Mouse (Mus musculus): ENCODE results near the gene Thsd4.

Thsd4 gene

DNA sequence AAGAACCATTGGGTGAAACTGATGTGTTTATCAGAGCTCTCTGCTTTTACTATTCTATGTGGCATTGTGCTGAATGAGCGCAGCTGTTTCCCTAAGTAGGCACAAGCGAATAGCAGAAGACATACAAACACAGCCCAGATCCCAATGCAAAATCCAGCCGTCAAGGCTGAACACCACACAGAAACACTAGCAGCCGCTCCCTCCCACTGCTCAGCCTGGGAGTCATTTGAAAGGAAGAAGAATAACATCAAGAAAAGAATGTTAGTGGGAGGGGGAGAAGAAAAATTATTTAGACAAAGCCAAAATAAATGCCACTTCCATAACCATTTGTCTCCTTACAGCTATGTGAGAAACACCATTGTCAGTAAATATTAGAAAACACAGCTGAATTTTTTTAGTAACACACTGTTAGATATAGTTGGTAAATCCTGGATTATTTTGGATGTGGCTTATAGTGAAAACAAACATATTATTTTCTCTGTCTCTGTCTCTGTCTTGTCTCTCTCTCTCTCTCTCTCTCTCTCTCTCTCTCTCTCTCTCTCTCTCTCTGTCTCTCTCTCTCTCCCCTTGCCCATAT is 148.6 kb downstream of the Thsd4 start:
- DNase-seq = no peak

DNA sequence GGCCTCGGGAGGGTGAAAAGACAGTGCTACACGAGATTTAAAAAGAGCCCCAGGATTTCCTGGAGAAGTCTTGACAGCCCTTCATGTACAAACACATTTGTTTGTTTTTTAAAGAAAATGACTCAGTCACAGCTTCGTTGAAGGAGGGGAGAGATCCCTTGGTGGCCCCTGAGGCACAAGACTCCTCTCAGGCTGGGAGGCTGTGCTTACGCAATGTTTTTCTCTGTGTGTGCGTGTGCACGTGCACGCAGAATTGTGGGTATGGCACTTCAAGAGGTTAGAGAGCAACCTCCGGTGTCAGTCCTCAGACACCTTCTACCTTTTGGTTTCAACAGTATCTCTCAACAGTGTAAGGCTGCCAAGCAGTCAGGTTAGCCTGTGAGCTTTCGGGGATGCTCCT is 153.3 kb downstream of the Thsd4 start:
- DNase-seq = no peak

DNA sequence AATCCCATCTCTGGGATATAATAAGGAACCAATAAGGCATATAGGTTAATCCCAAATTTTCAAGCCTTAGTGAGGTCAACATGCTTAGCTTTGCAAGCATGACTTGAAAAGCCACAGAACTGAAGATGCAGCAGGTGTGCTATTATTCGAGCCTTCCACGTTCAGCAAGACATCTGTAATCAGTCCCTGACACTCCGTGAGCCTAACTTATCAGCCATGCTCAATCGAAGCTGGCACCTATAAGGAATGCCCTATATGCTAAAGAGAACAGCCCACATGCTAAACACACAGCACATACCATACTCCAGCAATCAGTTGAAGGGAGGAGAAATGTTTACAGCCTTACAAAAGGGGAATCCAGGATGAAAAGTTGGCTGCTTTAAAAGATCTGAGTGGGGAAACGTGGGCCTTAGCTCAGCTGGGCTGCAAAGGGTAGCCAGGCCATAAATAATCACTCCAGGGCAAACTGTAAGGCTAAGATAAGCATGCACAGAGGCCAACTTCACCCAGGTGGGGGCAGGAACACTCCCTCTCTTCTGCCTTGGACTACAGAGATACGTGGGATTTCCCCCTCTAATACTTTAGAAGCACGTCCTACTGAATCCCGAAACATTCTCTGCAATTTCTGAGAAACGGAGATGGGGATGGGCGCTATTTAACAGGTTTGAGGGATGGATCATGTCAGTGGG is 154.1 kb downstream of the Thsd4 start:
- no peak for DNase-seq

DNA sequence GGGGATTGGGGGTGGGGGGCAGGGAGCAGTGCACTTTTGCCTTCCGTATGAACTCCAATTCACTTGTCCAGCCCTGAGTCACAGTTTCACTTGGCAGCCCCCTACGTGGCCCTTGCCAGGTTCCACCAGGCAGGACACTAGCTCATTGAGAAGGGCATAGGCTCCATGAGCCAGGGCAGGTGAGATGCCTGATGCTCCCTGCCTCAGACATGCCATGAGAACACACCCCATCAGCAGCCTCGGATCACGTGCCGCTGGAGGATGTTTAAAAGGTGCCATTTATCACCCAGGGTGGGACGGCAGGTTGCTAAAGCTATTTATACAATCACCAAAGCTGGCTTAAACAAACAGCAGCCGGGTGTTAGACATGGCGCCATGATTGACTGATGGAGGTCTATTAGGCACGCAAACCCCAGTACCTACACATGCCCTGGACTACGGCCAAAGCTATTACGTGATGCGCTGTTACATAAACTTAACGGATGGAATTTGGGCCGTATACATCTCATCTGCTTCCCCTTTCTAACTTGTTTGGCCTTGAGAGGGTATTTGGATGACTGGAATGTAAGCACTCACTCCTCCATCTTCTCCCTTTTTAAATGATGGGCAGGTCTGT is 157.6 kb downstream of the Thsd4 start:
- no peak for DNase-seq

DNA sequence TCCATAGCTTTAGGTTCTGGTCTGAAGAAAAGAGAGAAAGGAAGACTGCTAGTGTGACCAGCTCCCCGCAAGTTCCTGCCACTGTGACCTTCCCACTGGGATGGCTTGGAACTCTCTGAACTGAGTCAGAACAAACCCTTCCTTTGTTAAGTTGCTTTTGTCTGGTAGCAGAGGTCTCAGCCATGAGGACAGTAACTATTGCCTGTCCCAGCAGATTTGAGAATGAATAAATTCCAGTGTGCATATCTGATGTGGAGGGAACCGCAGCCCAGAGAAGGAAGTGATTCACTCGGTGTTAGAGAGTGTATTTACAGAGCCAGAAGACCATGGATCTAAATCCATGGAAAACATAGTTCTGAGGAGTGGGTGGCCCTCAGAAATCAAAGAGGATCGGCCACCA is 169.5 kb downstream of the Thsd4 start:
- no peak for DNase-seq

DNA sequence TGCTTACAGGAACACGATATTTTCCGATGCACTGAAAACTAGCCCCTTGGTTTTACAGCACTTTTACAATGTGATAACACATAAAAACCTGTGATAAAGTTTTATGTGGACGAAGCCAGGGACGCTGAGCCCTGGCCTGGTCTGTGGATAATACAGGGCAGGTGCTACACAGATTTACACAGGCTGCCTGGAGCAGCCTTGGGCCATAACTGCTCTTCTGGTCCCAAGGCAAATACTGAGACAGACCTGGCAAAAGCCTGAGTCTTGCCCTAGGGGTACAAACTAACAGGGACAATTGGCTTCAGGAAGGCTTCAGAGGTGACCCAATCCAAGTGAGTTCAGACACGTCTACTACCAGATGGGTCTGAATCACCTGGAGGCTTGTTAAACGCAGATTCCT is 170.7 kb downstream of the Thsd4 start:
- DNase-seq = no peak

DNA sequence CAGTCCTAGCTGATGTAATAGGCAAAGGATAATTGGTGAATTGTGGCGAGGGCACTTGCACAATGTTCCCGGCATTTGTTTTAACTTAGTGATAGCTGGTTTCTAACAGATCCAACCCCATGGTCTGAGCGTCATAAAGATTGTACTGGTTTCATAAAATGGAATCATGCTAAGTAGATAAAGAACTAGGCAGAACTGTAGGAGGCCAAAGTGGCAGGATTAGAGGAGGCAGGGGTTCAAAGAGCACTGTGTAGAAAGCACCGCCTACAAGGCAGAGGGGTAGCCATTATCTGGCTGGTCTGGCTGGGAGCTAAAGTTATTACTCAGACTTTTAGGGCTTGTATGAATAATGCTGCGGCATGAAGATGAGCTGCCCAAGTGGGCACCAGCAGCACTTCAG is 185.7 kb downstream of the Thsd4 start:
- DNase-seq = no peak

DNA sequence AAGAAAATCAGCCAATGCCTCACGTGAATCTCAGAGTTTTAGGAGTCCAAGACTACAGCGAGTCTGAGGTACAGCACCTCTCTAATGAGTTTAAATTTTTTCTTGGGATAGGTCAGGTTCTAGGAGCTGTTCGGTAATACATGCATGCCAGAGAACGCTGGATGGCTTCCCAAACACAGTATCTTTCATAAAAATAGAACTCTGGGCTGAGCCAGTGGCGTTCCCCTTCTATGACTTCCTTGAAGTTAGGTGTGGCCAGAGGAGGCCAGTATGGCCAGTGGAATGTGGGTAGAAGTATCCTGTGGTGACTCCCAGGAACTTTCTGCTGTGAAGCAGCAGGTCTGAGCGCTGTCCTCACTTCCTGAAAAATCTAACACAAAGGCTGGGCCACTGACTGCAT is 186.4 kb downstream of the Thsd4 start:
- no peak for DNase-seq

DNA sequence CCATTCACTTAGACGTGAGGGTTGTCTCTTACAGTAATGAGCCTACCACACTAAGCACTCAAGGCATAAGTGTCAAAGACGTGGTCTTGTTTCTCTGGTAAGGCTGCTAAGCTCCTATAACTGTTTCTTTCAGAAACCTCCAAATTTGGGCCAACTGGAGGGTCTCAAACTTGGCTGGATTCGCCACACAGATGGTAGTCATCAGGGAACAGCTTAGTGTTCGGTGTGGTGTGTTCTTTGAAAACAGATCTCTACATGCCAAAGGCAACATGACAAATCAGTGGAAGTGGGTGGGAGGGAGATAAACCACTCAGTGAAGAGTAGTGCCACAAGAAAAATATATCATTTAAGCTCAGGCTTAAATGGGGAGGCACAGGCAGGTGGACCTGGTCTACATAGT is 191.9 kb downstream of the Thsd4 start:
- DNase-seq = no peak

DNA sequence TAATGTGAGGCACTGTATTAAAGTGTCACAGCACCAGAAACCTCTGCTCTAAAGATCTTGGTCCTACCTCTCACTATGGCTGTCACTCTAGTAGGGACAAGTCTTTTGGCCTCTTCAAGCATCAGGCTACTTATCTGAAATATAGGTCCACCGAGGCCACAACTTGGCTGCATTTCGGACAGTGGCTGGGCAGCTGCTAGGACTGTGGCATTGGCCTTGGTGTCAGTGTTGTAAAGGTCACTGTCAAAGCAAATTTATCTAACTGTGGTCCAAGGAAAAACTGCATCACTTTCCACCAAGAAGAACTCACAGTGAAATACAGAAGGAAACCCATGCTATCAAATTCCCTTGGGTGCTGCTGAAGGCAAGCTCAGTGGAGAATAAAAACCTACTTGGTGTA is 197.1 kb downstream of the Thsd4 start:
- no peak for DNase-seq

DNA sequence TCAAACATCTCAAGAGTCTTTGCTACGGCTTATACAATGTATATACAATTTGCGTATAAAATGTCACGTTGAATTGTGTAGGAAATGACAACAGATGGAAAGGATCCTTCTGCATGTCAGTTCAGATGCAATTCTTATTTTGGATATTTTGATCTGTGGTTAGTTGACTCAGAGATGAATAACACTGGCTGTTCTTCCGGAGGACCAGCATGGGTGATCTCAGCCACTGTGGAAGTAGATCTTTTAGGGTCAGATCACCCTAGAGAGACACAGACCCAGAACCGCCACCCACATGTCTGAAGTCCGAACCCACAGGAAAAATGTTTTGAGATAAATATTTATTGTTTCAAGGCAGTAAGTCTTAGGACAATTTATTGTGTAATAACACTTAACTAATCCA is 198.4 kb downstream of the Thsd4 start:
- no peak for DNase-seq

DNA sequence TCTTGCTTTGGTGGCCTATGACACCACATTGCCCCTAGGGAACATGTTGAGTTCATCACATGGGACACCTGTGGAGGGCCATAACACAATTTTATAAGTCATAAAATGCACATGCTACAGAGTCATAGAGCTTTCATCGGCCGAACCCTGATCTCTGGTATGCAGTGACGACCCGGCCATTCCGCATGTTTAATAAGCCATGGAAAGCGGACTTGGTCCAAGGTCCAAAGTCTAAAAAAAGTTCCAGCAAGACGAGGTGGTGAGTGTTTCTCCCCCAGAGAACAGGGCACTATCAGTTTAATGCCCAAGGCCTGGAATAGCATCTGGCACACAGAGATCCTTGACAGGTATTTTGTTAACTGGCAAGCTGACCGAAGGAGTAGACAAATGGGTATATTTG is 204.6 kb downstream of the Thsd4 start:
- DNase-seq = no peak

DNA sequence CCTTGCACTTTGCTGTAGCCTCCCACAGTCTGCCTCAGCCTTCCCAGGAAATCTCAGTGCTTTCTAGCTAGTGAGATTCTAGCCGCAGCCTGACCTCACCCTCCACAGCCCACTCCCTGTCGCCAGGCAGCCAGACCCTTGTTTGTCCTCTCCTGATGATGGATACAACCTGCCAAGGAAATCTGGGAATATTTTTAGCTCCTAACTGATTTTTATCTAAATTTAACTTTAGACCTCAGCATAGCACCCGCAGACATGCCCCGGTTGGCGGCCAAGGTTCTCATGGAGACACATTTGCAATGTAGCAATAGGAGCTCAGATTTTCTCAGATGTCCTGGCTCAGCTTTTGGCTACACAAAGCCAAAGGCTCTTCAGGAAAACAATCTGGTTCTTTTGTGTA is 205.3 kb downstream of the Thsd4 start:
- DNase-seq = no peak

DNA sequence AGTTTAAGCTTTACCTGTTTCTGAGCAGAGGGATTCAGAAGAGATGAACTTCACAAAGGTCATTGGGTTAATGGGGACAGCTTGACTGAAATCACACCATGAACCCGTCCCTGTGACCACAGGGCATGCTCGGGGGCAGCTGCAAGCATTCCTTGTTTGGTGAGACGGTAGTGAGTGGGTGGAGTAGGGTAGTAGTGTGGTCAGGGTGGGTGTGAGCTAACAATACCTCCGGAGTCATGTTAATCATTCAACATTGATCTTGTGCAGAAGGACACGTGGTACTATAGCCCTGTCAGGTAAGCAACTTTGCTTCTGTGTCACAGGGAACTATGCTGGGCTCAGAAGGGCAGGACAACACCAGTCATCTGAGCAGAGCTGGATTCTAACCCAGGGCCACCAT is 206.3 kb downstream of the Thsd4 start:
- no peak for DNase-seq

DNA sequence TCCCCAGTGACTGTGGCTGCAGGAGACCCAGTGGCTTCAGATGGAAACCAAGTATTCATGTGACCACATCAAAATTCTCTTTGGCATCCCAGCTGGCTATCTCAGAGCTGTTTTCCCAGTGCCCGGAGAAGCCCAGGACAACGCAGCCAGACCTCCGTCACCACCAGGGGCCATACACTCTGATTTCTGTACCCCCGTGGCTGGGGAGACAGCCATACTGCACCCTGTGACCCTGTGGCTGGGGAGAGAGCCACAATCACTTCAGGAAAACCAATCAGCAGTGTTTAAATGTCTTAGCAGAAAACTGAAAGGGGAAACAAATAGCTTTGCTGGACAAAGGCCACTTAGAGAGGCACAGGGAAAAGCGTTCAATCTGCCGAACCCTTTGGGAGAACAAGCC is 208.2 kb downstream of the Thsd4 start:
- DNase-seq = no peak

DNA sequence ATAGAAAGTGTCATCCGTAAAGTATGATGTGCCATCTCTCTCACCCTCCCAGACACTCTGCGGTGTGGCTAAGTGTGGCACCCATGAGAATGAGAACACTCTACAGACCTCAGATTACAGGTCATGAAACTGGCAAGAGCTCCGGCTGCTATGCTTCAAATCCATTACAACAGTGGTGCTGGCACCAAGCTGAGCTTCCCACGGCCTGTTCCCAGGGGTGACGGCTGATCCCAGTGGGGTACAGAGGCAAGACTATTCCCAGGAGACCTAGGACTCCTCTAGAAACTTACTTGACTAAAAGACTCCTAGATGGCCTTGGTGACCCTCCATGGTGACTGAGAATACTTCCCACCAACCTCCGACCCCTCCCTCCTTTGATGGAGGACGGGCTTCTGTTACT is 209.2 kb downstream of the Thsd4 start:
- no peak for DNase-seq

DNA sequence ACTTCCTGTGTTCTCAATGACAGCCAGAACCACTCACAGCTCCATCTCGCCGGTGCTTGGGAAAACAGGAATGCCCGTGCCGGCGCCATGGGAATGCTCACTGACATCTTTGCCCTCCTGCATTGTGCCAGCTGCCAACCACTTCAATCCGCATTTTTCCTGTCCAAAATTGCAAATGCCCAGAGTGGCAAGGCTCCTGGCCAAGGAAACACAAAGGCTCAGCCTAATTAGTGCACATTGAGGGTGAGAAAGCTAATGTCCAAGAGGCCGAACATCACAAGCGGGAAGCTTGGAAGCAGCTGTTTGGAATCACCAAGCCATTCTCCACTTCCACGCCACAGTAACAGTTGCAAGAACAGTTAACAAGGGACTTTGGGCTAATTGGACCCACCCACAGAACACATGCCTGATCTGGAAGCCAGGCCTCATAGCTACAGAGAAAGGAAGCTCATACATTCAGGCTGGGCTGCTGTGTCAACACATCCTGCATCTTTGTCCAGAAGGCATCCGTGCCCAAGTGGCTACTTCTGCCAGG is 210.2 kb downstream of the Thsd4 start:
- DNase-seq = no peak

DNA sequence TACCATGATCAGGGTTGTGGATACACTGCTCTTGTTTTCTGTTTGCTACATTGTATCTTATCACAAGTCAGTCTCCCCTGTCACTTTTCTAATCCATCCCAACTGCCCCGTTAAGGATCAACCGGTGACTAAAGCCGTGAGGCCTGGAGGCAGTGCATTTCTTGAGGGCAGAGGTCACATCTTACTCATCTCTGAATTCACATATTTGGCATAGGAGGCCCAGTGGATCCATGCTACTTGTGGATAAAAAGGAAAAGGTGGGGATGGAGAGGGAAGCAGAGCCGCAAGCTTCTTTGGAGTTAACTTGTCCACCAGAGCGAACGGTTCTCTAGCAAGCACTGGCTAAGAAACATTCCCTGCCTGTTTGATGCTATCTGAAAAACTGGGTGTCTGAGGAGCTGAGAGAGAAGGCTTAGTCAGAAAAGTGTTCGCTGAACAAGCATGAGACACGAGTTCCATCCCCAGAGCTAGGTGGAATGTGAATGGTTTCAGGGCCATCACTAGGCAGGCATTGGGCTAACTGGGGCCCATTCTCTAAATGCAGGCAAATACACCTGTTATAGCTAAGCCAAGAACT is 211.0 kb downstream of the Thsd4 start:
- no peak for DNase-seq

DNA sequence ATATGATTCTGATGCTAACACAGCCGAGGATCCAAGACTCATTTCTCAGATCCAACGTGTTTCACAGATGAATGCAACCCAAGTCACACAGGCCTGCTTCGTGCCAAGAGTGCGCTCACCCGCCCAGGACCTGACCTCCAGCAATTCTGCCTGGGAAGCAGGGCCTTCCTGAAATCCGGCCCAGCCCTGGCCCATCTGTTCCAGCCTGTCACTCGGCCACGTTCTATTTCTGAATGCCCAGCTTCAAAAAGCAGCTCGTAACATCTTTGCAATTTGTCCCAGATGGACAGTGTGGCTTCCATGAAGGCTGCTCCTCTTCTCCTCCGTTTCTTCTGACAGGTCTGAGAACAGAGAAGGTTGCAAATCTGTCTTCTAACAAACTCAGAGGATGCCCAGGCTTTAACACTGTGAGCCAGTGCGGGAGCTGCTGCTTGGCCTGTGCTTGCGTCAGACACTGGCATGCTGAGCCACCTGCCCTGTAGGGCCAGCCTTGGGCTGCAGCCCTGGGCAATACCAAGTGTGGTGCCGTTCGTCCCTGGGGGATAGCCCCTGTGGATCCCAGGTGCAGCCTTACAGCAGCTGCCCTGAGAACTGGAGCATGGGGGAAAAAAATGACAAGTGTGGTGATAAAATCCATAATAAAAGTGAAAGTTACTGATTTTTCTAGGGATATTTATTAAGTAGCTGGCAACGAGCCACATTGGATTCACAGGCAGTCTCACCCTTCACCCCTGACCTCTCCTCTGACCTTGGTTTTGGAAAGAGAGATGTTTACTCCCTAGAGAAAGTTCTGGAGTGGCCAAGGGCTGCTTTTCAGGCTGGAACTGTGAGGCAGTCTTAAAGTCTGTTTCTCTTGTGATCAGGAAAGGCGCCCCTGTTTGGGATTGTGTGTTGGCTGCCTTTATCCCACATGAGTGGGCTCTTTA is 211.8 kb downstream of the Thsd4 start:
- no peak for DNase-seq

DNA sequence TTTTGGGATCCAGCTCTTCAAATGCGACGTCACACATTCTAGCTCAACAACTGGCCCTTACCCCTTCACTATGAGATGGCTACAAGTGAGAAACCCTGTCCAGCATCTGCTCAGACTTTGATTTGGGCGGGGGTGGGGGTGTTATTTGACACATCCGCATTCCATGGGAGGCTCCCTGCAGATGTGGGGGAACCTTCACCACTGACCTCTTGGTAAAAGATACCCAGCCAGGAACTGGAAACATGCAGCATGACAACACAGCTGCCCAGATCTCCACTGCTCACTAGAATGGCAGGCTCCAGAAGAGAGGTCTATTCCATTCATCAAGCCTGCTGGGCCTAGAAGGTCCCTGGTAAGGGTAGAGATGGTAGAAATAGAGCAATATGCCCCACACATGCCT is 213.7 kb downstream of the Thsd4 start:
- DNase-seq = no peak

DNA sequence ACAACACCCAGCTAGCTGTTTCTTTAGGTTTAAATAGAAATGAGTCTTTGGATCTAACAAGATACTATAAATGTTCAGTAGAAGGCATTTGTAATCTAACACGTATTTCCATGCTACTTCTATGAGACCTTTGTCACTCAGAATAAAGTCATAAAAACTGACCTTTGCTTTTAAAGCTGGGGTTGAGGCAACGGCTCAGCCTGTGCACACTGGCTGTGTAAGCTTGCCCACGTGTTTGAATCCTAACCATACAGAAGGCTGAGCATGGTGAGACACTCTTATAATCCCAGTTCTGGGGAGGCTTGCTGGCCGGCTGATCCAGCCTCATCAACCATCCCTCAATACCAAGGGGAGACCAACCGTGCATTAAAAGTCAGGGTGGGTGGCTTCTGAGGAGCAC is 214.4 kb downstream of the Thsd4 start:
- DNase-seq = no peak

DNA sequence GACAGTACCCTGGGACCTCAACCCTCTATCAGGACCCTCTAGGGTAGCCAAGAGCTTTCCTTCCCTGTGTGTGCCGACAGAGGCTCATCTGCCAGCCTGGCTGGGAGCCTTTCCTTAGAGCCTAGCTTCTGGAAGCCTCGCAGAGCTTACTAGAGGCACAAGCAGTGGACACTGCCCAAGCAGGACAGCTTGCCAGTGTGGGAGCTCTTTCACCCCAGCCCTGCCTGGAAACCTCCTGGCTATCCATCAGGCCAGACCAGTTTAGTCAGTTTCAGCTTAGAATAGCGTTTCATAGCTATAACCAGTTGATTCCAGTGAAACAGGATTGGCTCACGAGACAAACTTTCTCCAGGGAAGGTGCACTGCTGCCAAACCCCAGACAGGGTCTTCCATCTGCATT is 215.6 kb downstream of the Thsd4 start:
- DNase-seq = no peak
